ENCODE assay signal across 24 mouse cellular contexts in the genomic region with DNA sequence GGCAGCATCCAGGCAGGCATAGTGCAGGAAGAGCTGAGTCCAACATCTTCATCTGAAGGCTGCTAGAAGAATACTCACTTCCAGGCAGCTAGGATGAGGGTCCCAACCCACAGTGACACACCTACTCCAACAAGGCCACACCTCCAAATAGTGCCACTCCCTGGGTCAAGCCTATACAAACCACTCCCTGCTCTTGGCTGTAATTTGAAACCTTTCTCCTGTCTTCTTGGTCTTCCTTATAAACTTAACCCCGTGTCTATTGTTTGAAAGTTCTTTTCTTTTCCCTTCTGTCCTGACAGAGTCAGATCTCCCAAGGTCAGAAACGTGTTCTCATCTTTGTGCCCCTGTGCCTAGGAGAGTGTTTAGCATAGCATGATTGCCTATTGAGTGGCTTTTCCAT.
A peak's percentile ranks its signal among the peaks of the same experiment; 100 is the strongest.
DNase-seq lines count a peak whose midpoint lies in the region; TF ChIP-seq lines count a peak whose summit lies in the region.
"Had no signal": no experiment of that assay in that cellular context is flagged by ENCODE, and none has a peak within 500 bp of the region (broad histone marks: within the 10 kb centered on the region; RNA-seq: fewer than 3 reads in every experiment).

No protein-coding gene starts in this region.

- no peak overlapping the region for H3K4me3 ChIP-seq in ES-Bruce4 (ENCODE audit: low read depth, low read length)
- H3K4me3 ChIP-seq in hindbrain, embryonic 10.5 days, result no peak overlapping the region

- WGBS in hindbrain, embryonic 10.5 days, result 38% methylated on average over 2 of the region's 2 CpGs

- H3K27me3 ChIP-seq in ES-Bruce4 (ENCODE audit: control insufficient read depth, insufficient read depth, low read length, poor library complexity, severe bottlenecking), result no peaks in the 10 kb centered on the region
- no peaks in the 10 kb centered on the region for H3K27me3 ChIP-seq in hindbrain, embryonic 10.5 days (ENCODE audit: insufficient read depth, poor library complexity, severe bottlenecking)
- H3K27me3 ChIP-seq: CH12.LX, Patski had no signal

- H3K36me3 ChIP-seq in ES-Bruce4 (ENCODE audit: control insufficient read depth, insufficient read depth, low read length, poor library complexity, severe bottlenecking), result no peaks in the 10 kb centered on the region
- no peaks in the 10 kb centered on the region for H3K36me3 ChIP-seq in hindbrain, embryonic 10.5 days
- H3K36me3 ChIP-seq: G1E had no signal

- no peak for TF ChIP-seq CTCF in ES-Bruce4 (IDR thresholded peaks at IDR 0.05; ENCODE audit: low read depth, low read length)

- no peaks in the 10 kb centered on the region for H3K9me3 ChIP-seq in ES-Bruce4 (replicated peaks; ENCODE audit: control insufficient read depth, insufficient read depth, low read length, poor library complexity, severe bottlenecking)
- no peaks in the 10 kb centered on the region for H3K9me3 ChIP-seq in hindbrain, embryonic 10.5 days

- TF ChIP-seq POLR2A in ES-Bruce4 (IDR thresholded peaks at IDR 0.05; ENCODE audit: insufficient read depth, low read length), result no peak

- H3K4me1 ChIP-seq in ES-Bruce4 (ENCODE audit: control insufficient read depth, insufficient read depth, low read length), result peaks cover 2% of the 10 kb centered on the region
- H3K4me1 ChIP-seq in hindbrain, embryonic 10.5 days (replicated peaks), result no peaks in the 10 kb centered on the region

- DNase-seq in ES-CJ7 (ENCODE audit: low read depth, low spot score), result peak; percentile 63
- peak; percentile 85 for DNase-seq in R1 (ENCODE audit: low read depth, low spot score)
- peak; percentile 74 for DNase-seq in ZHBTc4 (ENCODE audit: low read depth, low spot score)
- DNase-seq in heart, adult 11 months, result no peak
- DNase-seq in right cerebral cortex, postnatal 14 days, result no peak
- no peak for DNase-seq in hindbrain, embryonic 10.5 days (ENCODE audit: low spot score)
- no peak for DNase-seq in natural killer cell, adult 2 months (ENCODE audit: low spot score in 2 of 2)
- DNase-seq: adrenal gland, adult 2 months; adrenal gland, adult 8-10 months; adrenal gland, postnatal 10 days; adrenal gland, postnatal 14 days; adrenal gland, postnatal 25 days; adrenal gland, postnatal 36 days; B cell, adult 2 months; cerebellum, adult 11 months; cerebellum, adult 11-12 months; cerebellum, adult 18-20 months; cerebellum, adult 2 months; cerebellum, adult 8-10 months; cerebellum, adult 9-10 months had no signal

- TF ChIP-seq EP300 in ES-Bruce4 (IDR thresholded peaks at IDR 0.05; ENCODE audit: insufficient read depth, low read depth, low read length), result 0 out of 2 replicates have a peak, but pooled peaks have one; percentile 30

- H3K9ac ChIP-seq in ES-Bruce4 (ENCODE audit: low read depth, poor library complexity, severe bottlenecking), result no peak overlapping the region

- H3K27ac ChIP-seq in ES-Bruce4 (ENCODE audit: insufficient read depth, low read length), result no peak overlapping the region
- H3K27ac ChIP-seq in hindbrain, embryonic 10.5 days, result no peak overlapping the region

Comparison
In these comparisons a context has a peak if more than half of its experiments do, and no peak if none do; other contexts are left out.
1. DNase-seq: peak in ES-CJ7 (single experiment), R1 (single experiment) and ZHBTc4 (single experiment); none in heart, adult 11 months (single experiment), right cerebral cortex, postnatal 14 days (single experiment), hindbrain, embryonic 10.5 days (single experiment) and natural killer cell, adult 2 months (0 of 2).